Mouse (Mus musculus) left cerebral cortex, adult 2 months (tissue): ENCODE results near the gene C8g. TPM values are rescaled to one million over a fixed set of nuclear protein-coding genes. Genes with fewer than 3 reads are reported as not detected.

ENCODE experiments used
- DNase-seq, 2 experiments: peaks; one replicate each; pipeline ENCODE4 v3.0.0; 2021 to 2022; ENCODE audit warnings: low spot score in 2 of 2, mixed read lengths in 1 of 2; ENCODE audit errors: extremely low spot score in 1 of 2
- H3K27ac ChIP-seq: fragments of 200-600 bp; 2 replicates; pipeline ENCODE4 v1.8.1; 2022
- H3K4me3 ChIP-seq: fragments of 200-600 bp; 2 replicates; pipeline ENCODE4 v1.8.1; 2022
- CTCF ChIP-seq: fragments of 200-600 bp; IDR thresholded peaks from 2 replicates; pipeline ENCODE4 v1.8.1; 2022; ENCODE audit warnings: antibody characterized with exemption, mild to moderate bottlenecking, moderate library complexity
- intact Hi-C: fragments of 180-260 bp; cut with DNase I; formaldehyde crosslinking; loops from one replicate; pipeline ENCODE4 v1.15.1; 2025
- long read RNA-seq, 2 experiments: library from polyadenylated mRNA; stranded (forward); transcript quantifications; one replicate each; pipeline ENCODE4 v2.0.0; 2021; ENCODE audit warnings: borderline mapping rate in 2 of 2
- total RNA-seq, 2 experiments: library from RNA; stranded (reverse); gene quantifications; 2 replicates each; pipeline ENCODE4 v1.2.3; 2021

C8g gene
- total RNA-seq, result 1 to 10 TPM; 1.4 to 1.5 TPM
- long read RNA-seq, experiment 1, result 0 reads
- long read RNA-seq, experiment 2, result 0 reads

- Histone ChIP-seq H3K27ac (peak within 1 kb of the TSS; percentile 92), H3K4me3 (peak within 1 kb of the TSS; percentile 76)
- no peak for DNase-seq
- TF ChIP-seq CTCF, result no peak; the same call in 1 of the 2 replicates
- intact Hi-C loops, result loop anchor here (2.0 kb wide), 2 partner anchors 41 to 73 kb away; partner anchors contain the start of genes Abca2 and Paxx
Observed at GRCm38 (mm10) chr2:25501593-25502486, at the start of gene C8g. Gene C8g (minus strand): TSS chr2:25501719.

GRCm38 (mm10) chr2:25551186-25551585, 49.7 kb upstream of the C8g start:
- intact Hi-C loops, result no loop called here
- H3K27ac ChIP-seq, result no peak overlapping the region
- peak; percentile 72 for TF ChIP-seq CTCF
- DNase-seq, result no peak
- H3K4me3 ChIP-seq, result no peak overlapping the region

- DNase-seq, result no peak
- no peak overlapping the region for H3K27ac ChIP-seq
- H3K4me3 ChIP-seq, result no peak overlapping the region
- intact Hi-C loops, result loop anchor here (5.0 kb wide), 1 partner anchor 33 kb away; the partner anchor contains the start of gene Ajm1
- no peak for TF ChIP-seq CTCF
Observed at GRCm38 (mm10) chr2:25549021-25549991, 47.8 kb upstream of the C8g start.

GRCm38 (mm10) chr2:25546811-25547491, 45.4 kb upstream of the C8g start, which contains the start of gene Traf2:
Gene Traf2 (minus strand): TSS chr2:25546940.
- TF ChIP-seq CTCF, result no peak
- peak within 1 kb of the TSS; percentile 86 for H3K4me3 ChIP-seq
- peak; percentile 99 for DNase-seq
- intact Hi-C loops, result loop anchor here (5.0 kb wide), 1 partner anchor 35 kb away; the partner anchor contains the start of gene Ajm1
- H3K27ac ChIP-seq, result peak within 1 kb of the TSS; percentile 78

GRCm38 (mm10) chr2:25545996-25546810, 44.7 kb upstream of the C8g start:
- Histone ChIP-seq H3K4me3 (peak overlapping the region; percentile 86), H3K27ac (peak overlapping the region; percentile 78)
- DNase-seq, result no peak
- intact Hi-C loops, result loop anchor here (5.0 kb wide), 1 partner anchor 36 kb away; the partner anchor contains the start of gene Ajm1
- TF ChIP-seq CTCF, result no peak

GRCm38 (mm10) chr2:25541644-25542367, 40.3 kb upstream of the C8g start:
- TF ChIP-seq CTCF, result no peak
- Histone ChIP-seq H3K27ac (no peak overlapping the region), H3K4me3 (no peak overlapping the region)
- intact Hi-C loops, result loop anchor here (5.0 kb wide), 1 partner anchor 35 kb away; no protein-coding TSS in a partner anchor
- no peak for DNase-seq

- Histone ChIP-seq H3K4me3 (no peak overlapping the region), H3K27ac (no peak overlapping the region)
- no peak for DNase-seq
- intact Hi-C loops, result loop anchor here (5.0 kb wide), 1 partner anchor 33 kb away; no protein-coding TSS in a partner anchor
- TF ChIP-seq CTCF, result no peak
Observed at GRCm38 (mm10) chr2:25540541-25540948, 39.0 kb upstream of the C8g start.

- Histone ChIP-seq H3K4me3 (no peak overlapping the region), H3K27ac (no peak overlapping the region)
- intact Hi-C loops, result no loop called here
- TF ChIP-seq CTCF, result no peak
- no peak for DNase-seq
Observed at GRCm38 (mm10) chr2:25536531-25536930, 35.0 kb upstream of the C8g start.

GRCm38 (mm10) chr2:25534866-25535182, 33.3 kb upstream of the C8g start:
- TF ChIP-seq CTCF, result no peak
- DNase-seq, result no peak
- intact Hi-C loops, result no loop called here
- Histone ChIP-seq H3K4me3 (no peak overlapping the region), H3K27ac (no peak overlapping the region)
